Mouse (Mus musculus) spleen, adult 12 weeks (tissue): ENCODE data around the gene Ccdc51.

Source experiments
- DNase-seq: peaks from one replicate; pipeline ENCODE4 v3.0.0; 2022; ENCODE audit warnings: low spot score

Ccdc51 gene

DNA sequence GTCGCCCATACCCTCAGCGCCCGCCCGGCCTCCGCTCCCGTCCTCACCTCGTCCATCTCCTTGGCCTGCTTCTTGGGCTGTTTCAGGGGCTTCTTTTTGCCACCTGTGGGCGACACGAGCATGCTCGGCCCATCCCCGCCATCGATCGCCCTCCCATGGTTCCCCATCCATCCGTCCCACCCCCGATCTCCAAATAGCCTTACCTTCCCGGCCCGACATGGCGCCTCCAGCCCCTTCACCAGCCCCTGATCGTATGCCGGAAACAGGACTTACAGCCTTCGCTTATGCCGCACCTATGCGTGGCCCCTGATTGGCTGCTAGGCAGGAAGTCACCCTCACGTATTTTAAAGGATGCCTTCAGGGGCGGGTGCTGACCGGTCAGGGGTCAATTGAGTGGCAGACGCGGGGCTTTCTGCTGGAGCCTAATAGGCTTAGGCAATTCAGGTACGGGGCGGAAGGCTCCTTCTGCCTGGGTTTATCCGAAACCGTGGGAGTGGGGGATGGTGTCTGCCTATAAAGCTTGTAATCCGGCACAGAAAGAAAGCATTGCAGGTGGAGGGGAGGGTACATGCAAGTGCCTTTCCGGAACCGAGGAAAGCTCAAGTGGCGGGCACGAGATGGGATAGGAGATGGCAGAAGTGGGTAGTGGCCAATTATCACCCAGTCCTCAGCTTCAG is at the start of gene Ccdc51, which contains the start of gene Tma7:
Gene Ccdc51 (plus strand): TSS at position 370 of the 677 bp plus-strand sequence.
Gene Tma7 (minus strand): TSS at position 464 of the 677 bp plus-strand sequence.
- DNase-seq, result peak; percentile 77

- no peak for DNase-seq
Observed at GRCm38 (mm10) chr9:109038086-109038895, 44.0 kb upstream of the Ccdc51 start, which contains the start of gene Shisa5. Shisa5 (plus strand) TSS chr9:109038565.

DNA sequence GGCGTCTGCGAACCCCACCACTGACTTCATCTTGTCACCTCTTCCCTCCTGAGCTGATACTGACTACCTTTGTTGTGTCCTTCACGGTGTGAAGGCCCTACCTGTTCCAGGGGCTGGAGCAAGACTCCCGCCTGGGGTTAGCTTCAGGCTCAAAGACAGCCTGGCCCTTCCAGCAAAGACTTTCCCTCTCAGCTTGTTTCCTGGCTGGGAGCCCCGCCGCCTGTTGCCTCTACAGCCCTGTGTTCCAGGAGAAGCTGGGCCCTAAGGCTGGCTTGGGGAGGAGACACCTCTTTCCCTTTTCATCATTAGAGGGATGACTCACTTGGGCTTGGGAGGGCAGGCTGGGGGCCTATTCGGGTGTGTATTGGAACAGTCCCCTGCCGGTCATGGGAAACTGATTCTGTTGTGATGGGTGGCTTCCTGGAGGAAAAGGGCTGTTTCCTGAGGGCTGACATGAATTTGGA is 43.4 kb upstream of the Ccdc51 start:
- DNase-seq, result no peak

- DNase-seq, result no peak
Observed at GRCm38 (mm10) chr9:109039681-109040080, 42.6 kb upstream of the Ccdc51 start.

GRCm38 (mm10) chr9:109040216-109040615 is 42.1 kb upstream of the Ccdc51 start:
- DNase-seq, result no peak

- no peak for DNase-seq
Observed at GRCm38 (mm10) chr9:109040906-109041305, 41.4 kb upstream of the Ccdc51 start.

DNA sequence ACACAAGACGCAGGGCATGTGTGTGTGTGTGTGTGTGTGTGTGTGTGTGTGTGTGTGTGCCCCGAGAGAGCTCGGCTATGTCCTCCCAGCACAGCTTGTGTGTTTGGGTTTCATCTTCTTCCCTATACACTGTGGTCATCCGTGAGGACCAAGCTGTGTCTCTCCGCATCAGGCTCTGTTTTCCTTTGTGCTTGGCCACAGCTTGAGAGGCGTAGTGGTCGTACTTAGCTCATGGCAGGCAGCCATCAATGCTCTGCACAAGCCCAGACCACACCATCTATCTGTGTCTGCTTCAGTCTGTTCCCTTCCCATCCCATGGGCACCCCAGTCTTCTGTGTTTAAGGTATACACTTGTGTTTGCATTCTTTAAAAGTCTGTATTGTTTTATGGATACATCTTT is 40.9 kb upstream of the Ccdc51 start:
- DNase-seq, result no peak

- DNase-seq, result peak; percentile 62
Observed at GRCm38 (mm10) chr9:109046306-109046705, 36.0 kb upstream of the Ccdc51 start.

- DNase-seq, result no peak
Observed at GRCm38 (mm10) chr9:109049316-109049715, 33.0 kb upstream of the Ccdc51 start.

DNA sequence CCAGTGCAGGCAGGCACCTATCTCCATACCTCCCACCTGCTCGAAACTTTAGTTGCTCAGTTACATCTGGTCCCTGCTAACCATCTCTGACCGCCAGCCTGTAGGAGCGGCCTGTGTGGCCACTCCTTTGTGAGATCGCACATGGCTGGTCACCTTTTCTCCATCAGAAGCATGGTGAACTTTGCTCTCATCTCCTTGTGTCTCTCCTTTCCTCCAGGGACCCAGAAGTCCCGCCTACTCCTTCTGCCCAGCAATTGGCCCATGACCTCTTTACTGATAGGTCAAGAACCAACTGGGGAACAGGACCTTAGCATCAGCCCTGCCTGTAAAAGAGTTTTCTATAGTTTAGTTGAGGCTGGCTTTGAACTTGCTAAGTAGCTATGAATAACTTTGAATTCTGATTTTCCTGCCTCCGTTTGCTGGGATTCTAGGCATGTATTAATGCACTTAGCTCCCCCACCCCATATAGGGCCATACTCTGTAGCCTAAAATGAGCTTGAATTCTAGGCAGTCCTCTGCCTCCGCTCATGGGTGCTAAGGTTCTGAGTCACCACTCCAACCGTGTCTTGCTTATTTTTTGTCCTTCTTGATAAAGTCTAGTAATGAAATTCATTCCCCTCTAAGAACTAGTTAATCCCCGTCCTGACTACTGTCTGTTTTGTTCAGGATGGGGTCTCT is 32.2 kb upstream of the Ccdc51 start:
- no peak for DNase-seq

DNA sequence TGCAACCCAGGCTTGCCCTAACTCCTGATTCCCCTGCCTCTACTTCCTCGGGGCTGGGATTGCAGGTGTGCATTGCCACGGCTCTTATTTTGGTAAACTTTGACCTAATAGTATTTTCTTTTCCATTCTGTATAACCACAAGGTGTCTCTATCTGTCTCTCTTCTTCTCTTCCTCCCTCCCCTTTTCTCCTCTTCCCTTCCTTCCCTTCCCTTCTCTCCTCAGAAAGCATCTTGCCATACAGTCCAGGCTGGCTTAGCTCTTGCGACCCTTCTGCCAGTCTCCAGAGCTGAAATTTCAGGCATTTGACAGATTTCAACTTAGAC is 31.7 kb upstream of the Ccdc51 start:
- no peak for DNase-seq

GRCm38 (mm10) chr9:109051011-109051501 is 31.2 kb upstream of the Ccdc51 start:
- DNase-seq, result no peak

DNA sequence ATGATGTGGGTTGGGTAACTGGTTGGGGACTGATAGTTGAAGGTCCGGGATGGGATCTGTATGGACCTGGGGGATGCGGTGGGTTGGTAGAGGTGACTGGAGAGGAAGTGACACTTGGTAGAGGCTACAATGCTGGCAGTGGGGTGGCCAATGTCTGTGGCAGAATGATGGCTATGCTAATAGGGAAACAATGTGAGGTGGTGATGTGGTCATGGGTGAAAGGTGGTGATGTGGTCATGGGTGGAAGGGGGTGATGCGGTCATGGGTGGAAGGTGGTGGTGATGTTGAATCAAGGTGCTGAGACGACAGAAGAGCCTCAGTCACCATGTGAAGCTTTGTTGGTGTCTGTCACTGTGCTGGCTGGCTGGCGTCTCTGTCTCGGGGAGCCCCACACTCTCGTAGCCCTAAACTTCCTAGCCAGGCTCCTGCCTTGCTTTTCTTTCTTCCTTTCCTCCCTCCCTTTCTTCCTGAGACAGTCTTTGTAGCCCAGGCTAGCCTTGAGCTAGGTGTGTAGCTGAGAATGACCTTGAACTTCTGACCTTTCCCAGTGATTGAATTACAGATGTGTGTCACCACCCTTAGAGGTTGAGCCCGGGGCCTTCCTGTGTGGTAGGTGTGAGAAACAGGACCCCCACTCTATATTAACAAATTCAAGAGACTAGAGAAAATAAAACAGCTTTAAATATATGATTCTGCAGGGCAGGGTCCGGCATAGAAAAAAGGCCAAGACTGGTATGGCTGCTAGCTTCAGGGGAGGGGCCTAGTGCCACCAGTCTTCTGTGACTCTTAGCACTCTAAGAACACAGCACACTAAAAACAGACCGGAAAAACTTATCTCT is 30.4 kb upstream of the Ccdc51 start:
- peak; percentile 59 for DNase-seq

DNA sequence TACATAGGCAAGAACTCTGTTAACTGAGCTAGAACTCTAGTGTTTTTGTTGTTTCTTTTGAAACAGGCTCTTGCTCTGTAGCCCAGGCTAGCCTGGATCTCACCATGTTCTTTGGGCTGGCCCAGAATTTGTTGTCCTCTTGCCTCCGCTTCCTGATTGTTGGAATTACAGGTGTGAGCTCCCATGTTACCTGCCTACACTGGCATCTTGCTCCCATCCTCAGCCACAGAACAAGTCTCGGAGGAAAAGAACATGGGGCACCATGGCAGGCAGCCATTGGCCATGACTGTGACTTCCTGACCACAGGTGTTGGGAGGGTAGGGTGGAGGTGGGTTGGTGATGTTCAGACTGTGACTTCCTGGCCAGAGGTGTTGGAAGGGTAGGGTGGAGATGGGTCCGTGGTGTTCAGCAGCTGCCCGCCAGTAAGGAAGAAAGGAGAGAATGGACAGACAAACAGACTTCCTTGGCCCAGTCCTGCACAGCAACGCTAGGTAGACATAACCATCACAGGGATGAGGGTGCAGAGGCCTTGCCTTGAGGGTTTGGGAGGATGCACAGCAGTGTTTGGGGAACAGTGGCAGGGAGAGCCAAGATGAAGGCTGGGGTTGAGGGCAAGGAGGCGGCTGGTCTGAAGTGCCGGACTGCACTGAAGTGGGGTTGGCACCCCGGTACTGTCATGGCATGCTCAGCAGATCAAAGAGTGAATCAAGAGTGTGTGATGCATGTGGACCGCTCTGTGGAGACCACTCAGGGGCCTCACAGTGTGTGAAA is 29.6 kb upstream of the Ccdc51 start:
- DNase-seq, result no peak

DNA sequence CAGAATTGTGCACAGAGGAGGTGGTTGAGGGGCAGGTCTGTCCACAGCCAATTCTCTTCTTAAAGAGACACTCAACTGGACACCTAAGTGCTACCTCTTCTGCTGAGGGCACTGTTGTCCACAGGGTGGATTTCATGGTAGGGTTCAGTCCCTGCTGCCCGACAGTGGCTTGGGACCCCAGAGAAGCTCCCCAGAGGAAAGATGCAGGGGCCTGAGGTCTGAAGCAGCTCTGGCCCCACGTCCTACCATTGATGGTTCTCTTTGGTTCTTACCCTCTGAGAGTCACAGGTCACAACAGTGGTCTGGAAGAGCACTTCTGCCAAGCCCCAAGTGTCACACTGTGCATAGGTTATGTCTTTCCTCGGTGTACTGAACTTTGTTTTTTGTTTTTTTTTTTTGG is 28.9 kb upstream of the Ccdc51 start:
- no peak for DNase-seq

- DNase-seq, result no peak
Observed at GRCm38 (mm10) chr9:109053851-109054250, 28.4 kb upstream of the Ccdc51 start.

DNA sequence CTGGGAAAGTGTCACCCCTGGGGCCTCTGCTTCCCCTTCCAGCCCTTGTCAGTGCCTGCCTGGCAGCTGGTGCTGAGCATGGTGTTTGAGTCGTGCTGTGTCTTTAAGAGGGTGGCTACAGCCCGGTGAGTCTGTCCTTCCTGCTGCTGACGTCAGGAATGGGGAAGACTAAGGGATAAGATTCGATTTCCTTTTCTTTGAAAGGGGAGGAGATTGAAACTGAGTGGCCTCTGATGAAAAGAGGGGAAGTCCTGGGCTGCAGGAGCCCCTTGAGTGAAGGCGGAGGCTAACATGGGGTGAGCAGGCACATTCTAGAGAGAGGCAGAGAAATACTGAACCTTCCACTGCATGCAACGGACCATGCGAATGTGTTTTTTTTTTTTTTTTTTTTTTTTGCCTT is 27.6 kb upstream of the Ccdc51 start:
- DNase-seq, result peak; percentile 47

- no peak for DNase-seq
Observed at GRCm38 (mm10) chr9:109055271-109056030, 26.8 kb upstream of the Ccdc51 start.

- DNase-seq, result no peak
Observed at GRCm38 (mm10) chr9:109056081-109056690, 26.1 kb upstream of the Ccdc51 start.

DNA sequence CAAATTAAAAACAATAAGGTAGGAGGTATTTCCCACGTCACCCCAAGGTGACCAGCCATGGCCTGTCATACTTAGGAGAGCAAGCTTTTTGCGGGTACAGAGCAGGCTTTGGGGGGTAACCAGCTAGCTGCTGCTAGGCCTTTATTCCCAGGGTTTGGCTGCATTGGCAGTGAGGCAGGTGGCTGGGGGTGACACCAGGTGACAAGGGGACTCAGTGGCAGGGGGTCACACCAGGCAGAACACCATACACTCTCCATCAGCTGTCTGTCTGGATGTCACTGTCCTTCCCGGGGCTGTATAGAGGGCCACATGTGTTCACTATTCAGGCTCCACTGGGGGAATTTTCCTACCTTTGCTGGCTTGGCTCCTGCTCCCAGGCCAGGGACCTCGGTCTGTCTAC is 25.4 kb upstream of the Ccdc51 start:
- DNase-seq, result no peak
